Mouse (Mus musculus): ENCODE data around the gene Uqcr10. TPM values are rescaled to one million over a fixed set of nuclear protein-coding genes. Genes with fewer than 3 reads are reported as not detected.
"Not testable (repeated sequence)": the region's sequence is repeated elsewhere in the genome, so short reads cannot be mapped to it uniquely, and the experiment has no call there.

Uqcr10 gene
- polyA plus RNA-seq, 1 experiment from 2014 or later: 774 TPM

DNA sequence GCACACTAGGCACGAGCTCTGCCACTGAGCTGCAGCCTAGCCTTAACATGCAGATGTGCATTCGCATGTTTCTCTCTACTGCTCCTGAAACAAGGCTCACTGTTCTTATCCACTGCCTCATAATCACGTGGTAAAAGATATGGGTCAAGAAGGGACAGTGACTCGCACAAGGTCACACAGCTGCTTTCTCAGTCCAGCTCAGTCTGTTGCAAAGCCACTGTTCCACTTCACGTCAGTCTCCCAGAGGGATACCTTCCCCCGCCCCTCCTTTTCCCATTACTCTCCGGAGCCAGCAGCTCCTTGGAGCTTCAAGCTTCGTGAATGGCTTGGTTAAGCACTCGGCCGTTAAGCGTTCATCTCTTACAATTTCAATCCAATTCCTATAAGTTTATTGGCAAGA, 16.3 kb upstream of the Uqcr10 start:
- Histone ChIP-seq H3K9ac (ENCODE audit: low read depth, low read length) (no peak overlapping the region), H3K36me3 (ENCODE audit: control insufficient read depth, insufficient read depth, low read length) (peaks cover 7% of the 10 kb centered on the region; the same call in 1 of the 2 replicates)

DNA sequence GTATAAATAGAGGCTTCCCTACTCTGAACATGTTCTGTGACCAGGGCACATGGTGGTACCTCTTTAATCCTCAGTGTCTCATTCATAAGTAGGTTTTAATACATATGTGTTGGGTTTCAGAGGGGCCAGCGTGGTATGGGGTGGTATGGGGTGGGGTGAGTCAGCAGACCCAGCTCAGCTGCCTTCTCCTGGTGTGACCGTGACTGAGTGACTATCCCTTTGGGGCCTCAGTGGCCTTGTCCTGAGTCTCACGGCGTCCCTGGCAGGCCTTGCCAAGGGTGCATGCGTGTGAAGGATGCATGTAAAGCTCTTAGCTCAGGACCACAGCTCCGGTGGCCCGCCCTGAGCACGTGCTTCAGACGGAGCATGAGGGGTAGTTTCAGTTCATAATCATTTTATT, 15.8 kb upstream of the Uqcr10 start:
- no peaks in the 10 kb centered on the region for H3K27me3 ChIP-seq (replicated peaks; ENCODE audit: control insufficient read depth, insufficient read depth, low read length)
- peak; percentile 18; the same call in 1 of the 2 replicates for ATAC-seq
- H3K4me1 ChIP-seq (ENCODE audit: control insufficient read depth, insufficient read depth, low read depth, low read length): peaks cover 2% of the 10 kb centered on the region
- H3K27ac ChIP-seq (ENCODE audit: low read depth, low read length): no peak overlapping the region
- no peaks in the 10 kb centered on the region for H3K9me3 ChIP-seq (ENCODE audit: control insufficient read depth, low read length)
- H3K4me2 ChIP-seq (ENCODE audit: low read length): no peak overlapping the region
- WGBS: 89% methylated on average over 9 of the region's 9 CpGs
- no peak overlapping the region for H3K9ac ChIP-seq (ENCODE audit: low read depth, low read length)
- peaks cover 7% of the 10 kb centered on the region; the same call in 1 of the 2 replicates for H3K36me3 ChIP-seq (ENCODE audit: control insufficient read depth, insufficient read depth, low read length)
- no peak overlapping the region for H3K4me3 ChIP-seq (ENCODE audit: low read length)

More for the DNA sequence above, 16.3 kb upstream of the Uqcr10 start:
- H3K4me1 ChIP-seq (ENCODE audit: control insufficient read depth, insufficient read depth, low read depth, low read length): peaks cover 2% of the 10 kb centered on the region
- H3K4me3 ChIP-seq (ENCODE audit: low read length): no peak overlapping the region
- H3K4me2 ChIP-seq (ENCODE audit: low read length): no peak overlapping the region
- no peaks in the 10 kb centered on the region for H3K27me3 ChIP-seq (replicated peaks; ENCODE audit: control insufficient read depth, insufficient read depth, low read length)
- WGBS: 48% methylated on average over 11 of the region's 11 CpGs
- ATAC-seq: no peak
- H3K27ac ChIP-seq (ENCODE audit: low read depth, low read length): no peak overlapping the region
- H3K9me3 ChIP-seq (ENCODE audit: control insufficient read depth, low read length): no peaks in the 10 kb centered on the region

DNA sequence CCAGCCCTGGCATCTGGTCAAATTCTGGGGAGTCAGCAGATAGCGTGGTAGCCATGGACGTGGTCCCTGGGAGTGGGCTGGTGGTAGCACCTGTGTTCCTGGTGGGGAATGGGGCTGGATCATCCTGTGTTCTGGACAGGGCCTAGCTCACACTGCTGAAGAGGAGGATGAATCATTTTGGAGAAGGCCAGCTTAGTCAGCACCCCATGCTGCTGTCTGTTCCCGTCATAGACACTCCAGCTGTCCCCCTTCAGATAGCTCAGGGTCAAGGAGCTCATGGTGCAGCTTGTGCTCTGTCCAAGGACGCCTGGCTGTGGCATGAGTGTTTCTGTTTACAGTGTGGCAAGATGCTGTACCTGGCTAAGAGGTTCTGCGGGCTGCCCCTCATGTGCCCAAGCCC, 14.4 kb upstream of the Uqcr10 start:
- Histone ChIP-seq H3K27ac (ENCODE audit: low read depth, low read length) (no peak overlapping the region), H3K9me3 (ENCODE audit: control insufficient read depth, low read length) (no peaks in the 10 kb centered on the region), H3K4me1 (ENCODE audit: control insufficient read depth, insufficient read depth, low read depth, low read length) (peaks cover 2% of the 10 kb centered on the region), H3K36me3 (ENCODE audit: control insufficient read depth, insufficient read depth, low read length) (peaks cover 5% of the 10 kb centered on the region; the same call in 1 of the 2 replicates), H3K9ac (ENCODE audit: low read depth, low read length) (no peak overlapping the region), H3K4me2 (ENCODE audit: low read length) (no peak overlapping the region), H3K4me3 (ENCODE audit: low read length) (no peak overlapping the region), H3K27me3 (replicated peaks; ENCODE audit: control insufficient read depth, insufficient read depth, low read length) (no peaks in the 10 kb centered on the region)
- no peak for ATAC-seq
- 85% methylated on average over 5 of the region's 5 CpGs for WGBS

DNA sequence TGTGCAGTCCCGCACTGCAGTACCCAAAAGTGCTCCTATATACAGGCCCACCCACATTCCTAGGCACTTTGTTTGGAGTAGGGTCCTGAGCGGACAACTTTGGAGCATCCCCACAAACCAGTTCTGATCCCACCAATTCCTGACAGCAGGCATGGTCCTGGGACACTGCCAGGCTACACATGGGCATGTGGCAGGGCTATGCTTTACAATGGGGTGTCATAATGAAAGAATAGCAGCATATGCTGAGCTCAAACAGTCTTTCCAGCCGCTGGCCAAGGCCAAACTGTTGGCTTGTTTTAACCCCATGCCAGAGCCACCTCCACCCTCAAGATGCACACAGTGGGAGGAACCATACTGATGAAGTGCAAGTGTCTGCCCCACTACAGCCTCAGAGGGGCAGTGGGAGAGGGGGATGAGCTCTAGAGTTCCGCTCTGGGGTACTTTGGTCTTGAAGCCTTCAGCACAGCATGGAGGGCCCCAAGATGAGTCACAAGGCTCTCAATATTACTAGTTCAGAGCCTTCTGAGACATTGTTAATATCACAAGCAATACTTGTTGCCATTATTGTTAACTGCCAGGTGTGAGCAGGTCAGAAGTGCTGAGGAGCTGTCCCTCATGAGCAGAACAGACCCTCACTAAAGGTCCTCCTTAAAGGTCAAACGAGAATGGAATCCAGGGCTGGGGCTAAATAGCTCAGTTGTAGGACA, 12.5 kb upstream of the Uqcr10 start:
- Histone ChIP-seq H3K36me3 (ENCODE audit: control insufficient read depth, insufficient read depth, low read length) (no peaks in the 10 kb centered on the region), H3K4me2 (ENCODE audit: low read length) (no peak overlapping the region), H3K27me3 (replicated peaks; ENCODE audit: control insufficient read depth, insufficient read depth, low read length) (no peaks in the 10 kb centered on the region), H3K4me3 (ENCODE audit: low read length) (no peak overlapping the region), H3K9me3 (ENCODE audit: control insufficient read depth, low read length) (no peaks in the 10 kb centered on the region), H3K27ac (ENCODE audit: low read depth, low read length) (no peak overlapping the region), H3K4me1 (ENCODE audit: control insufficient read depth, insufficient read depth, low read depth, low read length) (peaks cover 2% of the 10 kb centered on the region), H3K9ac (ENCODE audit: low read depth, low read length) (no peak overlapping the region)
- no peak for ATAC-seq
- WGBS: 84% methylated on average over 5 of the region's 5 CpGs

DNA sequence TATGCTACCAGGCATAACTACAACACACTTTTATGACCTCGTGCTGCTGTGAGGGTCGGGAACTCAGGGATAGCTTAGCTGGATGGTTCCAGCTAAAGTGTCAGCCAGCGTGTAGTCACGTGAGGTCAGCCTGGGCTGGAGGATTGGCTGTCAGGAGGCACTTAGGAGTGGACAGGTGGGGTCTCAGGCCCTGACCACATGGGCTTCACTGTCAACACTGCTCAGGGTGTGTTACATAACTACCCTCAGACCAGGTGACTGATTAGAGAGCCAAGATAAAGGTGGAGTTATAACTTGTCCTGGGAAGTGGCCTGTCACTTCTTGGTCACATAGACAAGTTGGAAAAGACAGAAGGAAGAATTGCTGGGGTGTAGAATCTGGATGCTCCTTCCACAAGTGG, 11.5 kb upstream of the Uqcr10 start:
- no peak for ATAC-seq
- no peak overlapping the region for H3K4me3 ChIP-seq (ENCODE audit: low read length)
- peaks cover 2% of the 10 kb centered on the region; the same call in 1 of the 2 replicates for H3K4me1 ChIP-seq (ENCODE audit: control insufficient read depth, insufficient read depth, low read depth, low read length)
- H3K9me3 ChIP-seq (ENCODE audit: control insufficient read depth, low read length): no peaks in the 10 kb centered on the region
- H3K27me3 ChIP-seq (replicated peaks; ENCODE audit: control insufficient read depth, insufficient read depth, low read length): no peaks in the 10 kb centered on the region
- no peak overlapping the region for H3K27ac ChIP-seq (ENCODE audit: low read depth, low read length)
- H3K4me2 ChIP-seq (ENCODE audit: low read length): no peak overlapping the region
- WGBS: 89% methylated on average over 4 of the region's 4 CpGs
- no peak overlapping the region for H3K9ac ChIP-seq (ENCODE audit: low read depth, low read length)
- no peaks in the 10 kb centered on the region for H3K36me3 ChIP-seq (ENCODE audit: control insufficient read depth, insufficient read depth, low read length)

DNA sequence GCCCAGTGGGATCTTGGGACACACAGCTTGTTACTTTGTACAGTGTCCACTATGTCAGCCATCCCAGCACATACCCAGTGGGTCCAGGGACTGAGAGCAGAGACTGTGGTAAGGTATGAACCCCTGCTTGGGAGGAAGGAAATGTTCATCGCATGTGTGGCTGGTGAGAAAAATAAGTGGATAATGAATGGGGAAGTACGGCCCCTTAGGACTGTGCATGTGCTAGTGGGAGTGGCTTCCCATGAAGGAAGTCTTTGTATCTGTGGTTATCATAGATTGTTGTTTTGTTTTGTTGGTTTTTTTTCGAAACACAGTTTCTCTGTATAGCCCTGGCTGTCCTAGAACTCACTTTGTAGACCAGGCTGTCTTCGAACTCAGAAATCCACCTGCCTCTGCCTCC, 10.6 kb upstream of the Uqcr10 start:
- Histone ChIP-seq H3K36me3 (ENCODE audit: control insufficient read depth, insufficient read depth, low read length) (no peaks in the 10 kb centered on the region), H3K9ac (ENCODE audit: low read depth, low read length) (no peak overlapping the region), H3K4me3 (ENCODE audit: low read length) (no peak overlapping the region), H3K4me1 (ENCODE audit: control insufficient read depth, insufficient read depth, low read depth, low read length) (no peaks in the 10 kb centered on the region), H3K27ac (ENCODE audit: low read depth, low read length) (no peak overlapping the region), H3K27me3 (replicated peaks; ENCODE audit: control insufficient read depth, insufficient read depth, low read length) (no peaks in the 10 kb centered on the region), H3K4me2 (ENCODE audit: low read length) (no peak overlapping the region), H3K9me3 (ENCODE audit: control insufficient read depth, low read length) (no peaks in the 10 kb centered on the region)
- no peak for ATAC-seq
- 93% methylated on average over 4 of the region's 4 CpGs for WGBS

DNA sequence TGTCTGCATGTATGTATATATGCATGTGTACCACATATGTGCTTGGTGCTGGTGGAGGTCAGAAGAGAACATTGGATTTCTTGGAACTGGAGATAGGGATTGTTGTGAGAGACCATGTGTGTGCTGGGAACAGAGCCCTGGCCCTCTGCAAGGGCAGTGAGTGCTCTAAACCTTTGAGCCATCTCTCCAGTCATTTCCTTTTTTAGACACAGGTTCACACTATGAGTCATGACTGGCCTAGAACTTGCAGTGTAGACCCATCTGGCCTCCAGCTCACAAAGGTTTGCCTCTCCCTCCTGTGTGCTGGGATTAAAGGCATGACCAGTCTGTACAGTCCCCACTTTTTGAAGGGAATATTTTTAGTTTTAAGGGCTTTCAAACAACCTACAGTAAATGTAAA, 8.7 kb upstream of the Uqcr10 start:
- H3K27ac ChIP-seq (ENCODE audit: low read depth, low read length): no peak overlapping the region
- no peak for ATAC-seq
- no peaks in the 10 kb centered on the region for H3K4me1 ChIP-seq (ENCODE audit: control insufficient read depth, insufficient read depth, low read depth, low read length)
- no peak overlapping the region for H3K9ac ChIP-seq (ENCODE audit: low read depth, low read length)
- no peak overlapping the region for H3K4me3 ChIP-seq (ENCODE audit: low read length)
- no peaks in the 10 kb centered on the region for H3K36me3 ChIP-seq (ENCODE audit: control insufficient read depth, insufficient read depth, low read length)
- H3K9me3 ChIP-seq (ENCODE audit: control insufficient read depth, low read length): no peaks in the 10 kb centered on the region
- no peak overlapping the region for H3K4me2 ChIP-seq (ENCODE audit: low read length)
- no peaks in the 10 kb centered on the region for H3K27me3 ChIP-seq (replicated peaks; ENCODE audit: control insufficient read depth, insufficient read depth, low read length)

DNA sequence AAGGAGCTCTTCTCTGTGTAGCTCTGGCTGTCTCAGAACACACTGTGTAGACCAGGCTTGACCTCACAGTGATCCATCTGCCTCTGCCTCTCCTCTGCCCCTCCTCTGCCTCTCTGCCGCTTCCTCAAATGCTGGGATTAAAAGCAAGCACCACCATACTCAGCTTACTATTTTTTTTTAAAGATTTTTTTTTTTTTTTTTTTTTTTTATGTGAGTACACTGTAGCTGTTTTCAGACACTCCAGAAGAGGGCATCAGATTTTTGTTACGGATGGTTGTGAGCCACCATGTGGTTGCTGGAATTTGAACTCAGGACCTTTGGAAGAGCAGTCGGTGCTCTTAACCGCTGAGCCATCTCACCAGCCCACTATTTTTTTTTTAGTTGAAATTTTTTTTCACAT, 6.0 kb upstream of the Uqcr10 start:
- H3K27me3 ChIP-seq (replicated peaks; ENCODE audit: control insufficient read depth, insufficient read depth, low read length); H3K4me1 ChIP-seq (ENCODE audit: control insufficient read depth, insufficient read depth, low read depth, low read length); ATAC-seq; H3K4me2 ChIP-seq (ENCODE audit: low read length); H3K9ac ChIP-seq (ENCODE audit: low read depth, low read length); H3K4me3 ChIP-seq (ENCODE audit: low read length); H3K9me3 ChIP-seq (ENCODE audit: control insufficient read depth, low read length); H3K27ac ChIP-seq (ENCODE audit: low read depth, low read length); H3K36me3 ChIP-seq (ENCODE audit: control insufficient read depth, insufficient read depth, low read length): not testable (repeated sequence)
- 93% methylated on average over 4 of the region's 4 CpGs for WGBS

DNA sequence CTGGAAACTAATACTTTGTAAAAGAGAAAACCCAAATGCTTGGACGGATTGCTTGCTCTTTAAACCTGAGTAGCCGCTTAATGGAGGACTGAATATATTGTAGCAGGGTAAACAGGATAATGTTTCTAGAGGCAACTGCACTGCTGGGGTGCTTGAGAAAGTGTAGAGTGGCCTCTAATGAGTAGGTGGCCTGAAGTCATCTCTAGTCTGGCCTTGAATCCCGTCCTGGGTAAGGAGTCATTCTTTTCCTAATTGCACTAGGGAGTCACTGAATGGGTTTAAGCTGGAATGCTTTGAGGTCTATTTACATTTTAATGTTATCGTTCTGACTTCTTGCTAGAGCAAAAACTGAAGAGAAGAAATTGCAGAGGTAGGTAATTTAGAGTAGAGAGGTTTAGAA, 1.0 kb upstream of the Uqcr10 start:
- no peak overlapping the region for H3K27ac ChIP-seq (ENCODE audit: low read depth, low read length)

More for the DNA sequence above, 1.0 kb upstream of the Uqcr10 start:
- 9% methylated on average over 4 of the region's 4 CpGs for WGBS
- H3K4me1 ChIP-seq (ENCODE audit: control insufficient read depth, insufficient read depth, low read depth, low read length): peaks cover 15% of the 10 kb centered on the region
- no peaks in the 10 kb centered on the region for H3K9me3 ChIP-seq (ENCODE audit: control insufficient read depth, low read length)
- H3K4me3 ChIP-seq (ENCODE audit: low read length): peak overlapping the region; percentile 85
- H3K36me3 ChIP-seq (ENCODE audit: control insufficient read depth, insufficient read depth, low read length): peaks cover 7% of the 10 kb centered on the region
- H3K4me2 ChIP-seq (ENCODE audit: low read length): peak overlapping the region; percentile 95
- ATAC-seq: no peak
- no peaks in the 10 kb centered on the region for H3K27me3 ChIP-seq (replicated peaks; ENCODE audit: control insufficient read depth, insufficient read depth, low read length)
- peak overlapping the region; percentile 76 for H3K9ac ChIP-seq (ENCODE audit: low read depth, low read length)

All from hindbrain, embryonic 16.5 days (tissue).